Mouse (Mus musculus): ENCODE measurements around the gene Rap1gap2.
A peak's percentile ranks its signal among the peaks of the same experiment; 100 is the strongest.

Rap1gap2 gene

GRCm38 (mm10) chr11:74412462-74412861, 198.3 kb downstream of the Rap1gap2 start:
- no peak for DNase-seq (ENCODE audit: low read depth, low spot score)

GRCm38 (mm10) chr11:74411943-74412342, 198.8 kb downstream of the Rap1gap2 start:
- no peak for DNase-seq (ENCODE audit: low read depth, low spot score)

- DNase-seq (ENCODE audit: low read depth, low spot score): peak; percentile 30
These were observed 200.9 kb downstream of the Rap1gap2 start for GRCm38 (mm10) chr11:74409757-74410174.

- no peak for DNase-seq (ENCODE audit: low read depth, low spot score)
These were observed 201.3 kb downstream of the Rap1gap2 start for GRCm38 (mm10) chr11:74409447-74409754.

- DNase-seq (ENCODE audit: low read depth, low spot score): peak; percentile 70
These were observed 201.9 kb downstream of the Rap1gap2 start for GRCm38 (mm10) chr11:74408587-74409446.

GRCm38 (mm10) chr11:74405201-74405600, 205.5 kb downstream of the Rap1gap2 start:
- no peak for DNase-seq (ENCODE audit: low read depth, low spot score)

GRCm38 (mm10) chr11:74404216-74404615, 206.5 kb downstream of the Rap1gap2 start:
- DNase-seq (ENCODE audit: low read depth, low spot score): no peak

- peak; percentile 21 for DNase-seq (ENCODE audit: low read depth, low spot score)
These were observed 208.6 kb downstream of the Rap1gap2 start for GRCm38 (mm10) chr11:74402126-74402525.

- no peak for DNase-seq (ENCODE audit: low read depth, low spot score)
These were observed 215.1 kb downstream of the Rap1gap2 start for GRCm38 (mm10) chr11:74395583-74395982.

- DNase-seq (ENCODE audit: low read depth, low spot score): no peak
These were observed 217.2 kb downstream of the Rap1gap2 start for GRCm38 (mm10) chr11:74393489-74393888.

- no peak for DNase-seq (ENCODE audit: low read depth, low spot score)
These were observed 217.8 kb downstream of the Rap1gap2 start for GRCm38 (mm10) chr11:74392903-74393302.

GRCm38 (mm10) chr11:74391899-74392298, 218.8 kb downstream of the Rap1gap2 start:
- DNase-seq (ENCODE audit: low read depth, low spot score): no peak

- DNase-seq (ENCODE audit: low read depth, low spot score): no peak
These were observed 223.5 kb downstream of the Rap1gap2 start for GRCm38 (mm10) chr11:74387203-74387602.

- no peak for DNase-seq (ENCODE audit: low read depth, low spot score)
These were observed 225.0 kb downstream of the Rap1gap2 start for GRCm38 (mm10) chr11:74385674-74386073.

GRCm38 (mm10) chr11:74379166-74379873, 231.4 kb downstream of the Rap1gap2 start:
- DNase-seq (ENCODE audit: low read depth, low spot score): no peak

GRCm38 (mm10) chr11:74376847-74377246, 233.9 kb downstream of the Rap1gap2 start:
- DNase-seq (ENCODE audit: low read depth, low spot score): peak; percentile 43

GRCm38 (mm10) chr11:74371393-74372100, 239.2 kb downstream of the Rap1gap2 start:
- DNase-seq (ENCODE audit: low read depth, low spot score): peak; percentile 65

- no peak for DNase-seq (ENCODE audit: low read depth, low spot score)
These were observed 248.9 kb downstream of the Rap1gap2 start, which contains the start of gene Olfr412 for GRCm38 (mm10) chr11:74361769-74362168. Olfr412 (plus strand) TSS chr11:74362069.

- no peak for DNase-seq (ENCODE audit: low read depth, low spot score)
These were observed 258.2 kb downstream of the Rap1gap2 start, which contains the start of gene Olfr411 for GRCm38 (mm10) chr11:74352550-74352949. Olfr411 (minus strand) TSS chr11:74352650.

- no peak for DNase-seq (ENCODE audit: low read depth, low spot score)
These were observed 272.8 kb downstream of the Rap1gap2 start, which contains the start of gene Olfr410 for GRCm38 (mm10) chr11:74337931-74338330. Olfr410 (minus strand) TSS chr11:74338031.
